Mouse (Mus musculus) heart, adult 18-20 months (tissue): ENCODE measurements around the gene Zfp764. TPM values are rescaled to one million over a fixed set of nuclear protein-coding genes. Genes with fewer than 3 reads are reported as not detected.
A peak's percentile ranks its signal among the peaks of the same experiment; 100 is the strongest.
"Not testable (repeated sequence)": the region's sequence is repeated elsewhere in the genome, so short reads cannot be mapped to it uniquely, and the experiment has no call there.

Source experiments
- DNase-seq, 2 experiments: peaks; one replicate each; pipeline ENCODE4 v3.0.0; 2021 to 2022; ENCODE audit warnings: mixed read lengths in 1 of 2
- long read RNA-seq, 2 experiments: library from polyadenylated mRNA; stranded (forward); transcript quantifications; one replicate each; pipeline ENCODE4 v2.0.0; 2021
- total RNA-seq, 2 experiments: library from RNA; stranded (reverse); gene quantifications; 2 replicates each; pipeline ENCODE4 v1.2.3; 2021

Gene Zfp764
- 1 to 10 TPM; 2.4 to 3.3 TPM for total RNA-seq
- long read RNA-seq, experiment 1, partial matches to known transcripts, result 1 of 1 reads
- long read RNA-seq, experiment 1, other reads (novel, unspliced or antisense), result 0 of 1 reads
- long read RNA-seq, experiment 2, partial matches to known transcripts, result 1 of 1 reads
- long read RNA-seq, experiment 2, other reads (novel, unspliced or antisense), result 0 of 1 reads

DNA sequence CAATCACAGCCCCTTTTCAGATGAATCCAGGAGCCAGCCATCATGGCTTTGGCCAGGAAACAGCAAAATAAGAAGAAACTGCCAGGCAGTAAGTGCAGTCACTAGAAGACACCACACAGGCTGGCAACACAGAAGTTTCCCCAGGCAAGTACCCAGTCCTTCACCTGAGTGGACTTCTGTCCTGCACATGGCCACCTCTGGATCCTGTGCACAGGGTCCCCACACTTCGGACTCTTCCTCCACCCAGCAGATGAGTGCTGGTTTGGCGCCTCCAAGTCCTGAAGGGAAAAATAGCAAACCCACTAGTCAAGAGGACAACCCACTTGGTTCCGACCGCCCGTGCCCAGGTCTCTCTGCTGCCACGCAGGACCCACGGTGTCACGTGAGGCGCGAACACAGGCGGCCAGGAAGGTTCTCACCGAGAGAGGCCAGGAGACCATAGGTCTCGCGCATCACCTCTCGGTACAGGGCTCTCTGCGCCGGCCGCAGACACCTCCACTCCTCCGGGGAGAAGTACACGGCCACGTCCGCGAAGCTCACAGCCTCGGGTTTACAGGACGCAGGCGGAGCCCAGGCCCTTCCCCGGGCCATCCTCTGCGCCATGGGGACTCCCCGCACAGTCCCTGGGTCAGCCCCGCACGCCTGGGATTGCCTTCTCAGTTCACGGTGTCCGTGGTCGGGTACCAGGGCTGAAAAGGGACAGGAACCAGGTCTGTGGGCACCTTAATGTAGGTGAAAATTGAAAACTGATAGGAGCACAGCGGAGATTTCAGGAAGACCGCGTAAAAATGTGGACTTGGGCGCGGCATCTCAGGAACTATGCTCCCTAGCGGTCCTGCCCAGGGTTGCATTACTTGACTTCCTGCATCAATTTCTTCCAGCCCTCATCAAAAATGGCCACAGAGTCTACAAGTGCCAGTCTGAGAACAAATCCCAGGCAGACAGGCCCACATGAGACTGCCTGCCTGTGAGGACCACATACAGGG, at the start of gene Zfp764:
TSS of gene Zfp764 (minus strand) at position 821 of the 986 bp plus-strand sequence.
- DNase-seq, result peak; percentile 91 to 95

DNA sequence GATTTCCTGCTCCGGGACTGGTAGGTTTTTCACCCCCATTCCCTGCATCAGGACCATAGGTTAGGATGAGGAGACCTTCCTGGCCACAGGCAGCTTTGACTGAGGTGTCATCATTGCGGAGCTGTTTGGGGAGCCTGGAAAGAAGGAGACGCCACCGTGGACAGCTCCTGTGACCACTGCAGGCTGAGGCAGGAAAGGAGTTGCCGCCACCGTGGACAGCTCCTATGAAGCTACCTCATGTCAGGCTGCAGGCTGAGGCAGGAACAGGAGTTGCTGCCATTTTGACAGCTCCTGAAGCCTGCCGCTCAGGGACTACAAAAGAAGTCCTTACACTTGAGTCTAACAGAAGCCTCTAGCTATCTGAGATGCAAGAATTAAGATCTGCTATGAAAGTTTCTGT, 48.3 kb upstream of the Zfp764 start:
- DNase-seq, result no peak

DNA sequence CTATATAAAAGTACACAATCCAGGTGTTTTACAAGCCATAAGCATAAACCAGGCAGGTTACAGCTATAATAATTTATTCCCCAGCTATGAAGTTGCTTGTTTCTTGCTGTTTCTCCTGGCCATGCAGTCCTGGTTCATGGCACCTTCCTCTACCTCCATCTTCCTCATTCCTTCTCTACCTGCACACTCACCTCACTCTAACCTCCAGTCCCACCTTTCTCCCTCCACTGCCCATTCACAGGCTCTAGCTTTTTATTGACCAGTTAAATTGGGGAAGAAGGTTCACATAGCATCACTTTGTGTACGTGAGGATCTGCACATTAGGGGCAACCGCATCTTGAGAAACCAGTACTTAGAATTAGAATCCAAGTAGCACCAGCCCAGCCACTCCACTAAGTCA, 46.4 kb upstream of the Zfp764 start:
- no peak for DNase-seq

DNA sequence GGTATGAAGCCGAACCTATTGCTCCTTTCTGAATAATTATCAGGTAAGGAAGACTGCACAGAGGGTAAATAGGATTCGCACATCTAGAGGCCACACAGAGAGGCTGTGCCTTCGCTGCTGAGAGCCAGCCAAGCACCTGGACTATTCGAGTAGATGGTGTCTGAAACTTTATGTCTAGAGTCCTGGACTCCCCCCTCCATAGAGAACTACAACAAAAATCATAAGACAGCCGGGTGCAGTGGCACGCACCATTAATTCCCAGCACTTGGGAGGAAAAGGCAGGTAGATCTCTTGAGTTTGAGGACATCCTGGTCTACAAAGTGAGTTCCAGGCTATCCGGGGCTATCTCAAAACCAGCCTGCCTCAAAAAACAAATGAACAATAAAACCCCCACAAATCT, 43.3 kb upstream of the Zfp764 start:
- no peak for DNase-seq

DNA sequence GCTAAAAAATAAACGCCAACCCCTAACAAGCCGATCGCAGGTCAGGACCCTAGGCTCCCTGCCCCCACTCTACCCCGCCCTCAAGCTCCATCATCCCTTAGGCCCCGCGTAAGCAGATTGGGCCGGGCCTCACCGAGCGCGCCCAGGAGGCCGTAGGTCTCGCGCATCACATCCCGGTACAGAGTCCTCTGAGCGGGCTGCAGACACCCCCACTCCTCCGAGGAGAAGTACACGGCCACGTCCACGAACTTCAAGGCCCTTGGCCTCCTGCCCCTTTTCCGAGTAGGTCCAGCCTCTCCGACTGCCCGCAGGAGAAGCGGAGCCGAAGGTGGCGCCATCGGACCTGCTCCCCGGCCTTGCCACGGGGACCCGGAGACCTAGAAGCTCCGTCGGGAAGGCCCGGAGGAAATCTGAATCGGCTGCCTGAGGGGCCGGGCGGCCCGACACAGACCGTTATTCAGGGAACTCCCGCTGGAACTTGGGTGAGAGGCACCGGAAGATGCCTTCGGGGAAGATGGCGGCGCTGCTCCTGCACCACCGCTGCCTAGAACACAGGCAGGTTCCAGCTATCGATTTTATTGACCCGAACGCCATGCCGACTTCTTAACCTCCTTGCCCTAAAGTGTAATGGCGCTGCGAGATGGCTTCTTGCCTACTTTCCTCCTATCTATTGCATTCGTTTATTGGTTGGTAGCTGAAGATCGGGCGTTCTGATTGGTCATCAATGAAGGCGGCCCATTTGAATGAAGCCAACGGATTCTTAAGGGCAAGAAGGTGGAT, 42.1 kb upstream of the Zfp764 start, which contains the start of gene Zfp689:
TSS of gene Zfp689 (minus strand) at position 638 of the 780 bp plus-strand sequence.
- DNase-seq, result peak; percentile 97 to 98

DNA sequence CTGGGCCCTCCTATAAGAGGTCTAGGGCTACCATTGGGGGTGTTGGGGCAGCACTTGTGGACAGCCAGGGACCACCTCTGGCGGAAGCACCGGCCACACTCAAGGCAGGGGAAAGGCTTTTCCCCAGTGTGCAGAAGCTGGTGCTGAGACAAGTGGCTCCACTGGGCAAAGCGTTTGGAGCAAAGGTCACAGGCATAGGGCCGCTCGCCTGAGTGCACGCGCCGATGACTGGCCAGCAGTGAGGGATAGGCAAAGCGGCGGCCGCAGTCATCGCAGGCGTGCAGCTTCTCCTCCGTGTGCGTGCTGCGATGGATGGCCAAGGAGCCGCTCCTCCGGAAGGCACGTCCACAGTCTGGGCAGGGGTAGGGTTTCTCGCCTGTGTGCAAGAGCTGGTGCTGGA, 37.4 kb upstream of the Zfp764 start:
- DNase-seq, result no peak

DNA sequence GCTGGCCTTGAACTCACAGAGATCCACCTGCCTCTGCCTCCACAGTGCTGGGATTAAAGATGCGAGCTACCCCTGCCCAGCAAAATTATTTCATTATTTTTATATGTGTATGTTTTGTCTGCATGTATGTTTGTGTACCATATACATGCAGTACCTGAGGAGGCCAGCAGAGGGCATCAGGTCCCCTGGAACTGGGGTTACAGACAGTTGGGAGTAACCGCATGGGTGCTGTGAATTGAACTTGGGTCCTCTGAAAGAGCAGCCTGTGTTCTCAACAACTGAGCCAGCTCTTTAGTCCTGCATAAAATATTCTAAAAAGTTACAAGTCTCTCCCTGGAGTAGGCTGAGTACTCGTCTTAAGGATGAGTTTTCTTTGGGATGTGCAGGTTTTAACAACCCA, 31.1 kb upstream of the Zfp764 start:
- no peak for DNase-seq

DNA sequence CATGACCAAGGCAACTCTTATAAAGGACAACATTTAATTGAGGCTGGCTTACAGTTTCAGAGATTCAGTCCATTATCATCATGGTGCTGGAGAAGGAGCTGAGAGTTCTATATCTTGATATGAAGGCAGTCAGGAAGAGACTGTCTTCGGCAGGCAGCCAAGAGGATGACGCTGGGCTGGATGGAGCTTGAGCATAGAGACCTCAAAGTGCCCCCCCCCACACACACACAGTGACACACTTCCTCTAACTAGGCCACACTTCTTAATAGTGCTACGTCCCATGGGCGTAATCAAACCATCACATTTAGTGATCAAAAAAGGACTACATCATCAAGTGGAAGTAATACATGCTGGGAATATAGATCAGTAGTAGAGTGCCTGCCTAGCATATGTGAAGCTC, 28.6 kb upstream of the Zfp764 start:
- no peak for DNase-seq

DNA sequence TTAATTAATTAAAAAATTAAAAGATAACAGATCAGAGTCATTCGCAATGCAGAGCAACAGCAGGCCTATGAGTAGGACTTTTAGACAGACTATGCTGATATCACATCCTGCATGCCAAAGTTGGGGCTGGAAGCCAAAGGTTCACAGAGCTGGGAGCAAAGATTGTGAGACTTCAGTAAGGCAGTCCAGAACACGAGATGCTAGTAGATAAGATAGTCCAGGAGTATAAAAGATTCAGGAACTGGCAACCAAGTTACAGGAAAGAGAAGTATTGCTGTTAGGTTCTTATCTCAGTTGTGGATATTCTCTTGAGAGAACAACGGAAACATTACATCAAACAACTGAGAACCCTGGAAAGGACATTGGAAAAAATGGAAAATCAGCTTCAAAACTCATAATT, 19.7 kb upstream of the Zfp764 start:
- peak; percentile 57 to 68 for DNase-seq

DNA sequence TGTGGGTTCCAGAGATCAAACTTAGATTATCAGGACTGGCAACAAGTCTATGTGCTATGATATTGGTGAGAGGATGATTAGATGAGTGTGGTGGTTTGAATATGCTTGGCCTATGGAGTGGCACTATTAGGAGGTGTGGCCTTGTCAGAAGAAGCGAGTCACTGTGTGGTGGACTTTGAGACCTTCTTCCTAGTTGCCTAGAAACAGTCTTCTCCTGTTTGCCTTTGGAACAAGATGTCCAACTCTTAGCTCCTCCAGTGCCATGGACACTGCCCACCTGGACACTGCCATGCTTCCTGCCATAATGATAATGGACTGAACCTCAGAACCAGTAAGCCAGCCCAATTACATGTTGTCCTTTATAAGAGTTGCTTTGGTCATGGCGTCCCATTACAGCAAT, 19.3 kb upstream of the Zfp764 start:
- no peak for DNase-seq

DNA sequence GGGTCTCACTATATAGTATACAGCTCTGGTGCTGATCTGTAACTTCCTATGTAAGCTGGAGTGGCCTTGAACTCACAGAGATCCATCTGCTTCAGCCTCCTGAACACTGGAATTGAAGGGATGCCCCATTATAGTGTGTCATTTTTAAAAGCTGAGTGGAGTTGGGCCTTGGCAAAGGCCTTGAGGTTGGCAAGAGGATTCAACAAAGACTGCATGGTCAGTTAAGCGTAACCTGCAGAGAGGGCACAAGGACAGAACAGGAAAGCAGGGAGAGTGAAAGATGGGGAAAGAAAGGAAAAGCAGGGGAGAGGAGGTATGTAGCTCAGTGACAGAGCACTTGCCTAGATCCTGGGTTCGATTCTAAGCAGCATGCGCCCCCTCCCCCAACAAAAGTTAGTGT, 18.7 kb upstream of the Zfp764 start:
- DNase-seq, result no peak

DNA sequence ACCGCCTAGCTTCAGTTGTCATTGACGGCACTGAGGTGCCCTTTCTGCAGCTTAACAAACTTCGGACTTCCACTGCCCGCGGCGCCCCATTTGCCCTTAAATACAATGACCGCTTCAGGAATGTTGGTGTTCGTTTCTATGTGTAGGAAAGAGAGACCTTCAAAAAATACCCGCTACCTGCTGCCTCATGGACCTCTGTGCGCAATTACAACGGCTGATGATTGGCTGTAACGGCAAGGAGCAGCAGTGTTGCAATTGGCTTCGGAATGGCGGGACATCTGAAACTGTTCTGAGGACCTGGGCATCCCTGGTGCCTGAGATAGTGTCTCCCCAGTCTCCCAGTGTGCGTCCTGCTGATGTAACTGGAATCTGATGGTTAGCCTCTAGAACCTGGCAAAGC, 15.6 kb upstream of the Zfp764 start:
- peak in 1 of 2 experiments; percentile 20 for DNase-seq

DNA sequence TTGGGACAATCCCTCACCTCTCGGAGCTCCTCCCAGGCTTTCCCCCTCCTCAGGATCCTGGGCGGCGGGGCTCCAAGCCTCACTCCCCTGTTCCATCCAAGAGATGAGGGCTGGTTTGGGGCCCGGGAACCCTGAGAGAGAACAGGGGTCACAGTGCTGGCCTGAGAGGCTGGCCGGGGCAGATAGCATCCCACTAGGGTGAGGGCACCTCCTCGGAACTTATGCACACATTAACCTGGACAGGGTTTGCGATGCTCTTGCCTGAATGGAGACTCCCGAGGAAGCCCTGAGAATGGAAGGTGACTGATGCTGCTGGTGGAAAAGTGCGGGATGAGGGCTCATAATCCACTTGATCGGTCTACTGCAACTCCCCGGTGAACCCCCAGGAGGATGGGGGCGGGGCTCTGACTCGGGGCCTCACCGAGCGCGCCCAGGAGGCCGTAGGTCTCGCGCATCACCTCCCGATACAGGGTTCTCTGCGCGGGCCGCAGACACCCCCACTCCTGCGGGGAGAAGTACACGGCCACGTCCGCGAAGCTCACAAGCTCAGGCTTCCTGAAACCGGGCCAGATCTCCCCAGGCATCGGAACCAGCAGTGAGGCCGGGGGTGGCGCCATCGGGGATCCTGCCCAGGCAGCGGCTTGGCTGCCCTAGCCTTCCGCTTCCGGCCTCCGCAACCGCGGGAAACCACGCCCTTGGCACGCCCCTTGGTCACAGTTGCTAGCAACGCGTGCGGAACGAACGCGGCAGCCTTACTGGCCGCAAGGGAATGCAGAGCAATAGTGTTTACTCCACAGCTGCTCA, 15.0 kb upstream of the Zfp764 start, which contains the start of gene Zfp688:
TSS of gene Zfp688 (minus strand) at position 681 of the 804 bp plus-strand sequence.
- peak; percentile 97 to 98 for DNase-seq

DNA sequence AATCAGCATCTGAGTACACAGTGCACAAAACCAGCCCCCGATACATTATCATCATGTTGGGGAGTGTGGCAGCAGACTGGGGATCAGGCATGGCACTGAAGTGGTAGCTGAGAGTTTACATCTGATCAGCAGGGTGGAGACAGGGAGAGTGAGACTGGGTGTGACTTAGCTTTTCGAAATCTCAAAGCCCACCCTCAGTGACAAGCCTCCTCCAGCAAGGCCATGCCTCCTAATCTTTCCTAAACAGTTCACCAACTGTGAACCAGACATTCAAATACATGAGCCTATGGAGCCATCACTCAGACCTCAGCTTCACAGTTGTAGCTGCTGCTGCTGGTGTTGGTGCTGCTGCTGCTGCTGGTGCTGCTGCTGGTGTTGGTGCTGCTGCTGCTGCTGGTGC, 4.8 kb upstream of the Zfp764 start:
- DNase-seq, result no peak

DNA sequence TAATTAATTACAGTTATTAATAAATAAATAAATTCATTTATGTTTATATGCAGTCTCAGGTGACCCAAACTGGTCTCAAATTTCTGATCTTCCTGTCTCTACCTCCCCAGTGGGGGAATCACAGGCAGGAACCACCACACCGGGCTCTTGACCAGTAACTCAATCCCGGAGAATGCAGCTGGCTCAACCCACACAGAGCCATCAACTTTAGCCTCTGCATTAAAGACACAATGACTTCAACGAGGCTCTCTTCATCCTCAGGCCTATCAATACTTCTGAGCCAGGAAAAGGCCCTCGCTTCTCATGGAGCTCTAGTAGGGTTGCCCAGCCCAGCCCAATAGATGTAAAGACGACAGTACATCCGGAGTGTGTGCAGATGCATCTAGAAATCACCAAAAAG, 2.5 kb downstream of the Zfp764 start:
- DNase-seq, result not testable (repeated sequence)

DNA sequence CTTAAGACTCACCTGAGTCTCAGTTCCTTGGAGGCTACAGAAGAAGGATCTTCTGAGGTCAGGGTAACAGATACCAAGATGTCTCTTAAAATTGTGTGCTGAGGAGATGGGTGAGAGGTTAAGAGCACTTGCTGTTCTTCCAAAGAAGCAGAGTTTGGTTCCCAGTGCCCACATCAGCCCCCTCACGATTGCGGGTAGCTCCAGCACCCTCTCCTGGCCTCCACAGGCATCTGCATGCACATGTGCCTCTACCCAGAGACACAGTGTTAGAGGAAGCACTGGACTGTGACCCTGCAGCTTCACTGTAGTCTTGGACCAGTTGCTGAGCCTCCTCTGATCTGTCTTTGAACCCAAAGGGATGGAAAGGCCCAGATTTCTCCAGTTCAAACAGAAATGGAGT, 3.6 kb downstream of the Zfp764 start:
- DNase-seq, result no peak

DNA sequence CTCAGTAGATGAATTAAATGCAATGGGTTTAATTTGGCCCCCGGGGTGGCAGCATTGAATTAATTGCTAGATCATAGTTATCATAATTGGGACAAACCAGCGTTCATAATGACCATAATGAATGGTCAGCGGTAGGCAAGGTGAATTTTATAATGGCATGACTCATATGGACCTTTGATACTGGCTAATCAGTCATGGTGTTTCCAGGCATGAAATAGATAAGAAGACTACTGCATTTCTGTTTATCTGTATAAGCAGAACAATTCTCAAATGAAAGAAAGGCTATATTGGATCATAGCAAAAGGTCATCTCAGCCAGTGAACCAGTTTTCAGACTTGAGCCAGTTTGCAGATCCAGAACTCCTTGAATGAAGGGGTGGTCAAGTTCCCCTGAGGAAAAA, 6.3 kb downstream of the Zfp764 start:
- no peak for DNase-seq

DNA sequence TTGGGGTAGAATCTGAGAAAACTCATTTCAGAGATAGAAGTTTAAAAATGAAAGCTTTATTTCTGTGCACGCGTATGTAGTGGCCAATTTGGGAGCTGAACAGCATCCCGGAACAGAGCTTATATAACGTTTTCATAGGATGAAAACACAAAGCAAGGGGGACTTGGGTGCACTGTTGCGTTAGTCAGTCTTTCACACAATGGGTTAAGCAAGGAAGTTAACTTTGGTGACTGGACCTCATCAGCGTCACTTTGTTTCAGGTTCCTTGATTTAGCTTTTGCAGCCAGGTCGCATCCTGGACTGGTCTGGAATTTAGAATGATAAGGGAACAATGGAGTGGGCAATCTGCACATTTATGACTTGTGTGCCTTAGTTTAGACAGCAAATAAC, 12.7 kb downstream of the Zfp764 start:
- no peak for DNase-seq

DNA sequence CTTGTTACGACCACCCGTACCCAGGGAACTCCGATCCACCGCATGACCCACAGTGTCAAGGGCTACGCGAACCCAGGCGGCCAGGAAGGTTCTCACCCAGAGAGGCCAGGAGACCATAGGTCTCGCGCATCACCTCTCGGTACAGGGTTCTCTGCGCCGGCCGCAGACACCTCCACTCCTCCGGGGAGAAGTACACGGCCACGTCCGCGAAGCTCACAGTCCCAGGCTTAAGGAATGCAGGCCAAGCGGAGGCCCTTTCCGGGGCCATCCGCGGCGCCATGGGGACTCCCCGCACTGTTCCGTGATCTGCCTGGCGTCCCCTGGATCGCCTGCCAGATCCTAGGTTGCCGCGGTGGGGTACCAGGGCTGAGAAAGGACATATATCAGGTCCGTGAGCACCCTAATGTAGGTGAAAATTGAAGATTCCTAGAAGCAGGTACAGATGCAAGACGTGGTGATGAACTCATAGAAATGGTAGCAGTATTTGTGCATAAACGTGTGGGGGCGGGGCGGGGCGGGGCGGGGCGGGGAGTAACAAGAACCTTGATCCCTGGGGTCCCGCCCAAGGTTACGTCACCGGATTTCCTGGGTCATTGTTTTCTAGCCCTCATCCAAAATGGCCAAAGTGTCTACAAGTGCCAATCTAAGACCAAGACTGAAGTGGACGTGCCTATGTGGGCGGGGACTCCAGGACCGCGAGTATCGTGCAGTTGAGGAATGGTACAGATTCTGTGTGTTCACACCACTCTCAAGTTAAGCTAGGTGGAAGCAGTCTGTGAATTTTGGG, 13.3 kb downstream of the Zfp764 start, which contains the start of gene E430018J23Rik:
TSS of gene E430018J23Rik (minus strand) at position 473 of the 787 bp plus-strand sequence.
- DNase-seq, result peak; percentile 99

DNA sequence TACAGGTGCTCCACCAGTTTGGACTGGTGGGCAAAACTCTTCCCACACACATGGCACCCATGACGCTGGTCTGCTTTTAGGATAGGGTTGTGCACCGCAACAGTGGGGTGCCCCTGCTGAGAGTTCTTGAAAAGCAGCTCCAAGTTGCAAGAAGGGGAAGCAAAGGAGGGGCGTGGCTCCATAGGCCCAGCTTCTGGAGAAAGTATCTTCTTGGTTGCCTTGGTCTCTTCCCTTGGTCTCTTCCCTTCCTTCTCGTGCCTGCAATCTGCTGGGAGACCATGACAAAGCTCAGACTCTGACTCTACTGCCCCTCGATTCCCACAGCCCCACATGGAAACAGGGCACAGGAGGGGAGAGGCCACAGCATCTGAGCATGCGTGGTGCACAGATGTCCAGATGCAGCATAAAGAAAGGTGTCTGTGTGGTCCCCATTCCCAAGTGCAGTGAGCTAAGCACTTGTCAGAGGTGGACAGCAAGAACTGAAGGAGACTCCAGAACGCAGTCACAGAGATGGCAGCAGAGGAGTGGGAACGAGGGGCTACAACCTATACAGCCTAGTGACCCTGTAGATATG, 14.3 kb downstream of the Zfp764 start:
- no peak for DNase-seq
